Mouse (Mus musculus): ENCODE results near the gene Sema3e.

DNA sequence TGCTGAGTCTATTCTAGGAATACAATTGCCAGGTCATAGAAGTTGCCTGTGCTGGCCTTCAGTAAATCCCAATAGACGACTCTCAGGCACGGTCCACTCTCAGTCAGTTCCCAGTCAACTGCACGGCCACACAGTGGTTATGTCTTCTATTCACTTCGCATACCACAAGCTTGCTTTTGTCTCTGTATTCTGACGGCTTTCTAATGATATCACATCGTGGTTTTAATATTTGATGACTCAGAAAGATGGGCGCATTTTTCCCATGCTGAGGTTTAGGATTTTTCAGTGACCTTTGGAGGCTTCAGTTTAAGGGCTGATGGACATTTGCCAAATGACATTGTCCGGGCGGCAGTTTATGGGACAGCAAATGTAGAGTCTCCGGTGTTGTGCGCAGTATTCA lies 157.1 kb downstream of the Sema3e start:
- no peak for TF ChIP-seq CTCF (IDR thresholded peaks at IDR 0.05; ENCODE audit: low read depth, low read length)
- TF ChIP-seq POLR2A (IDR thresholded peaks at IDR 0.05; ENCODE audit: borderline replicate concordance, low read depth, low read length) = no peak
